Mouse (Mus musculus): ENCODE data around the gene Tmem220. TPM values are rescaled to one million over a fixed set of nuclear protein-coding genes. Genes with fewer than 3 reads are reported as not detected.

Tmem220 gene
- polyA plus RNA-seq, 1 experiment from 2014 or later: 1.8 TPM

DNA sequence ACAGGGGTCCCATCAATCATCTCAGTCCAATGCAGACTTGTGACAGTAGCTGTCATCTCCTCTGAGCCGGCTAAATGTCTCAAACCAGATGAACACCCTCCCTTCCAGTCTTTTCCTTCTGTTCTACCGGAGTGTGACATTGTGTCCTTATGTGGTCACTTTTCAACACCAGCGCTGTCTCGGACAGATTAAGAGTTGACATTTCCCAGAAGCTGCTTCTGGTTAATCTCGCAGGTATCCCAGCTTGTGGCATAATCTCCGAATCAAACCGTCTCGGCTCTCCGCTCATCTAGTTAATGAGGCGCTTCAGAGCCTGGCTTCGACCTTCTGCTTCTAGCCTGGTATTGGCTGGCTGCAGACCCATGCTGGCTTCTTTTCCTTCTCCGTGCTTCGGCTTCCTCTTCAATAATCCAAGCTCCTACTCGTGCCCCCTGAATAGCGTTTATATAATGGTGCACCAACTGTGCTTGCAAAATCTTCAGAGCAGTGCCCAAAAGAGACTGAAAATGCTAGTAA lies 47.7 kb downstream of the Tmem220 start:
- Histone ChIP-seq H3K36me3 (ENCODE audit: control insufficient read depth, insufficient read depth, low read length) (no peaks in the 10 kb centered on the region), H3K4me1 (ENCODE audit: control insufficient read depth, insufficient read depth, low read length) (no peaks in the 10 kb centered on the region), H3K4me2 (ENCODE audit: low read depth, low read length) (no peak overlapping the region), H3K9ac (ENCODE audit: low read length) (no peak overlapping the region), H3K9me3 (replicated peaks; ENCODE audit: control insufficient read depth, low read length) (no peaks in the 10 kb centered on the region), H3K4me3 (replicated peaks; ENCODE audit: low read length) (no peak overlapping the region), H3K27me3 (ENCODE audit: control insufficient read depth, insufficient read depth, low read length) (no peaks in the 10 kb centered on the region), H3K27ac (ENCODE audit: low read length) (no peak overlapping the region)
- WGBS: 79% methylated on average over 15 of the region's 15 CpGs
- no peak for ATAC-seq (ENCODE audit: insufficient read depth, low FRiP score)

DNA sequence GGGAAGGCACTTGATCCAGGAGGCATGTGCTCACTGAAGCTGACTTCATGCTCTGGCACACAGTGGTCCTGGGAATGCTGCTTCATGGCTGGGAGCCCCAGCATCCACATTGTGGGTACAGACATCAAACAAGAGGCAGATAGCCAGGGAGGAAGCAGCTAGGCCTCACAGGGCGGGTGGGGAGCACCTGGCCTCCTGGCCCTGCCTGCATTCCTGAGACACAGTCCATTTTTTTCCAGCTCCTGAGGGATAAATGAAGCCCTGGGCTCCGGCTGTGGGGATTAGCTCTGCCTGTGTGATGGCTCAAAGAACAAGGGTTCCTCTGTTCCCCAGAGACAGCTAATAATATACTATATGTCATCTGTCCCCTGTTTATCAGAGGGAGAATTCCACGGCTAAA lies 50.1 kb downstream of the Tmem220 start:
- no peaks in the 10 kb centered on the region for H3K36me3 ChIP-seq (ENCODE audit: control insufficient read depth, insufficient read depth, low read length)
- H3K4me3 ChIP-seq (replicated peaks; ENCODE audit: low read length): no peak overlapping the region
- ATAC-seq (ENCODE audit: insufficient read depth, low FRiP score): no peak
- H3K27me3 ChIP-seq (ENCODE audit: control insufficient read depth, insufficient read depth, low read length): no peaks in the 10 kb centered on the region
- H3K9ac ChIP-seq (ENCODE audit: low read length): no peak overlapping the region
- WGBS: 36% methylated on average over 3 of the region's 3 CpGs
- no peak overlapping the region for H3K27ac ChIP-seq (ENCODE audit: low read length)
- no peak overlapping the region for H3K4me2 ChIP-seq (ENCODE audit: low read depth, low read length)
- H3K9me3 ChIP-seq (replicated peaks; ENCODE audit: control insufficient read depth, low read length): no peaks in the 10 kb centered on the region
- H3K4me1 ChIP-seq (ENCODE audit: control insufficient read depth, insufficient read depth, low read length): no peaks in the 10 kb centered on the region

GRCm38 (mm10) chr11:67076781-67077180 lies 51.8 kb downstream of the Tmem220 start:
- H3K9me3 ChIP-seq (replicated peaks; ENCODE audit: control insufficient read depth, low read length): no peaks in the 10 kb centered on the region
- 83% methylated on average over 5 of the region's 5 CpGs for WGBS
- ATAC-seq (ENCODE audit: insufficient read depth, low FRiP score): no peak
- H3K9ac ChIP-seq (ENCODE audit: low read length): no peak overlapping the region
- H3K27ac ChIP-seq (ENCODE audit: low read length): no peak overlapping the region
- H3K36me3 ChIP-seq (ENCODE audit: control insufficient read depth, insufficient read depth, low read length): no peaks in the 10 kb centered on the region
- no peak overlapping the region for H3K4me2 ChIP-seq (ENCODE audit: low read depth, low read length)
- no peak overlapping the region for H3K4me3 ChIP-seq (replicated peaks; ENCODE audit: low read length)
- no peaks in the 10 kb centered on the region for H3K27me3 ChIP-seq (ENCODE audit: control insufficient read depth, insufficient read depth, low read length)
- peaks cover 6% of the 10 kb centered on the region; the same call in 1 of the 2 replicates for H3K4me1 ChIP-seq (ENCODE audit: control insufficient read depth, insufficient read depth, low read length)

DNA sequence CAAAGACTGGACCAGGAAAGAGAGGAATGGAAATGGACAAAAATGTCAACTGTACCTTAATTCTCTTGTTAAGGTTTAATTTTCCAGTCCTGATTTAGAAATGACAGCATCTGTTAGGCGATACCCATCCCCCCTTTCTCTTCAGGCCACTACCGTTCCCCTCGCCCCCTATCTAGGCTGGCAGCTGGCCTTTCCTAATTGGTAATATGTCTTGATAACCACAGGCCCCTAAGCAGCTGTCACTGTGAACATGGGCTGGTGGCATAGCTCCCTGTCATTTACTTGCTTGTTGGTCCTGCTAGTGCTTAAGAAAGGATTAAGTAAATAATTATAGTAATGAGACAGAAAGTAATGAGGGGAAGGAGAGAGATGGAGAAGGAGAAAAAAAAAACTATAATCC lies 52.5 kb downstream of the Tmem220 start:
- H3K9me3 ChIP-seq (replicated peaks; ENCODE audit: control insufficient read depth, low read length): no peaks in the 10 kb centered on the region
- H3K4me1 ChIP-seq (ENCODE audit: control insufficient read depth, insufficient read depth, low read length): peaks cover 6% of the 10 kb centered on the region; the same call in 1 of the 2 replicates
- no peak for ATAC-seq (ENCODE audit: insufficient read depth, low FRiP score)
- 64% methylated on average over 3 of the region's 3 CpGs for WGBS
- H3K27ac ChIP-seq (ENCODE audit: low read length): no peak overlapping the region
- no peaks in the 10 kb centered on the region for H3K36me3 ChIP-seq (ENCODE audit: control insufficient read depth, insufficient read depth, low read length)
- H3K4me2 ChIP-seq (ENCODE audit: low read depth, low read length): no peak overlapping the region
- H3K9ac ChIP-seq (ENCODE audit: low read length): no peak overlapping the region
- no peak overlapping the region for H3K4me3 ChIP-seq (replicated peaks; ENCODE audit: low read length)
- H3K27me3 ChIP-seq (ENCODE audit: control insufficient read depth, insufficient read depth, low read length): no peaks in the 10 kb centered on the region

DNA sequence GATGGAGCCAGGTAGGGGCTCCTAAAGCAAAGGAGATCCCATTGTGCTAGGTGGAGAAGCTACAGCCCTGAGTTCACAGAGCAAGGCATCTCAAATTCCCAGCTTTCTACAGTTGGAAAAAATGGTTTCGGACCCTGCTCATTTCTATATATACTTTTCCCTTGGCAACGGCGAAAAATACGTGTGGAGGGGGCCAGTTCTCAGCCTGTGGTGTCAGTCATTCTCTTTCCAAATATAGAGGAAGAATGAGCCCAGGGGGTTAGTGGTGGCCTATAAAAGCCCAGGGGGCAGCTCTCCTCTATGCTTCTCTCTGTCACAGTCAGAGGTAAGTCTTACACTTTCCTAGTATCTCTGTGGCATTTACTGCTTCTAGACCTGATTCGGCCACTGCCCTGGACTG lies 53.0 kb downstream of the Tmem220 start, which contains the start of gene Myh3:
Gene Myh3 (plus strand): TSS at position 301 of the 400 bp plus-strand sequence.
- H3K27ac ChIP-seq (ENCODE audit: low read length): no peak within 1 kb of the TSS
- no peaks in the 10 kb centered on the region for H3K27me3 ChIP-seq (ENCODE audit: control insufficient read depth, insufficient read depth, low read length)
- ATAC-seq (ENCODE audit: insufficient read depth, low FRiP score): no peak
- no peaks in the 10 kb centered on the region for H3K36me3 ChIP-seq (ENCODE audit: control insufficient read depth, insufficient read depth, low read length)
- H3K9ac ChIP-seq (ENCODE audit: low read length): no peak within 1 kb of the TSS
- H3K4me1 ChIP-seq (ENCODE audit: control insufficient read depth, insufficient read depth, low read length): peaks cover 6% of the 10 kb centered on the region; the same call in 1 of the 2 replicates
- no peak within 1 kb of the TSS for H3K4me3 ChIP-seq (replicated peaks; ENCODE audit: low read length)
- WGBS: 86% methylated on average over 5 of the region's 5 CpGs
- H3K9me3 ChIP-seq (replicated peaks; ENCODE audit: control insufficient read depth, low read length): no peaks in the 10 kb centered on the region
- H3K4me2 ChIP-seq (ENCODE audit: low read depth, low read length): no peak within 1 kb of the TSS

- Histone ChIP-seq H3K4me2 (ENCODE audit: low read depth, low read length) (no peak overlapping the region), H3K27me3 (ENCODE audit: control insufficient read depth, insufficient read depth, low read length) (peaks cover 4% of the 10 kb centered on the region), H3K27ac (ENCODE audit: low read length) (no peak overlapping the region), H3K36me3 (ENCODE audit: control insufficient read depth, insufficient read depth, low read length) (no peaks in the 10 kb centered on the region), H3K4me1 (ENCODE audit: control insufficient read depth, insufficient read depth, low read length) (peaks cover 6% of the 10 kb centered on the region; the same call in 1 of the 2 replicates), H3K9ac (ENCODE audit: low read length) (no peak overlapping the region), H3K4me3 (replicated peaks; ENCODE audit: low read length) (no peak overlapping the region), H3K9me3 (replicated peaks; ENCODE audit: control insufficient read depth, low read length) (no peaks in the 10 kb centered on the region)
- no peak for ATAC-seq (ENCODE audit: insufficient read depth, low FRiP score)
- 89% methylated on average over 6 of the region's 6 CpGs for WGBS
Measured at GRCm38 (mm10) chr11:67078888-67079287, 53.9 kb downstream of the Tmem220 start.

GRCm38 (mm10) chr11:67079740-67080139 lies 54.8 kb downstream of the Tmem220 start:
- ATAC-seq (ENCODE audit: insufficient read depth, low FRiP score): no peak
- WGBS: 68% methylated on average over 11 of the region's 11 CpGs
- no peaks in the 10 kb centered on the region for H3K36me3 ChIP-seq (ENCODE audit: control insufficient read depth, insufficient read depth, low read length)

GRCm38 (mm10) chr11:67080168-67080567 lies 55.2 kb downstream of the Tmem220 start:
- H3K27ac ChIP-seq (ENCODE audit: low read length): no peak overlapping the region
- peak; percentile 19; the same call in 1 of the 2 replicates for ATAC-seq (ENCODE audit: insufficient read depth, low FRiP score)
- no peak overlapping the region for H3K9ac ChIP-seq (ENCODE audit: low read length)
- no peak overlapping the region for H3K4me2 ChIP-seq (ENCODE audit: low read depth, low read length)
- peaks cover 6% of the 10 kb centered on the region; the same call in 1 of the 2 replicates for H3K4me1 ChIP-seq (ENCODE audit: control insufficient read depth, insufficient read depth, low read length)
- no peaks in the 10 kb centered on the region for H3K9me3 ChIP-seq (replicated peaks; ENCODE audit: control insufficient read depth, low read length)
- peaks cover 17% of the 10 kb centered on the region for H3K27me3 ChIP-seq (ENCODE audit: control insufficient read depth, insufficient read depth, low read length)
- 8% methylated on average over 3 of the region's 3 CpGs for WGBS
- no peak overlapping the region for H3K4me3 ChIP-seq (replicated peaks; ENCODE audit: low read length)
- H3K36me3 ChIP-seq (ENCODE audit: control insufficient read depth, insufficient read depth, low read length): no peaks in the 10 kb centered on the region

More at GRCm38 (mm10) chr11:67079740-67080139, 54.8 kb downstream of the Tmem220 start:
- H3K9ac ChIP-seq (ENCODE audit: low read length): no peak overlapping the region
- peaks cover 13% of the 10 kb centered on the region for H3K27me3 ChIP-seq (ENCODE audit: control insufficient read depth, insufficient read depth, low read length)
- H3K4me3 ChIP-seq (replicated peaks; ENCODE audit: low read length): no peak overlapping the region
- no peaks in the 10 kb centered on the region for H3K9me3 ChIP-seq (replicated peaks; ENCODE audit: control insufficient read depth, low read length)
- H3K4me1 ChIP-seq (ENCODE audit: control insufficient read depth, insufficient read depth, low read length): peaks cover 6% of the 10 kb centered on the region; the same call in 1 of the 2 replicates
- no peak overlapping the region for H3K27ac ChIP-seq (ENCODE audit: low read length)
- no peak overlapping the region for H3K4me2 ChIP-seq (ENCODE audit: low read depth, low read length)

DNA sequence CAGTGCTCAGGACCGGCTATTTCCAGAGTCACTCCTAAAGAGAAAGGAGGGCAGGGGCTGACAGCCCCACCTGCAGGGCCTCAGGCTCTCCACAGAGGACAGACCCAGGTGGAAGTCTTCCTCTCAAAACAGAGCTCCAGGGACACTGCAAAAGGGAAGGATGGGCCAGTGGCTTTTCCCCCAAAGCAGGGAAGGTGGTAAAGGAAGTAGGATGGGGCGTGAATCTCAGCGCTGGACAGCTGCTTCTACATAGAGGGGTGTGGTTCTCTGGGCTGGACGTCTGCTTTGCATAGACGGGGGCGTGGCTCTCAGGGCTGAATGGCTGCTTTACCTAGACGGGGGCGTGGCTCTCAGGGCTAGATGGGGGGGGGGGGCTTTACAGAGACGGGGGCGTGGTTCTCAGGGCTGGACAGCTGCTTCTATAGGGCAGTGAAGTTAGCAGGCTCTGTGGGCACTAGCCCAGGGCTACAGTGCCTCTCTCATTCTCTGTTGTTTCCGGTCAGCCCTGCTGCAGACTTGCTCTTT lies 56.2 kb downstream of the Tmem220 start:
- Histone ChIP-seq H3K36me3 (ENCODE audit: control insufficient read depth, insufficient read depth, low read length) (no peaks in the 10 kb centered on the region), H3K9ac (ENCODE audit: low read length) (no peak overlapping the region), H3K27ac (ENCODE audit: low read length) (no peak overlapping the region), H3K27me3 (ENCODE audit: control insufficient read depth, insufficient read depth, low read length) (peaks cover 19% of the 10 kb centered on the region), H3K9me3 (replicated peaks; ENCODE audit: control insufficient read depth, low read length) (no peaks in the 10 kb centered on the region), H3K4me1 (ENCODE audit: control insufficient read depth, insufficient read depth, low read length) (peaks cover 6% of the 10 kb centered on the region; the same call in 1 of the 2 replicates), H3K4me2 (ENCODE audit: low read depth, low read length) (no peak overlapping the region), H3K4me3 (replicated peaks; ENCODE audit: low read length) (no peak overlapping the region)
- peak; percentile 86 for ATAC-seq (ENCODE audit: insufficient read depth, low FRiP score)
- 4% methylated on average over 11 of the region's 11 CpGs for WGBS
